17 mouse cellular contexts compared by ENCODE assay signal in the genomic region with DNA sequence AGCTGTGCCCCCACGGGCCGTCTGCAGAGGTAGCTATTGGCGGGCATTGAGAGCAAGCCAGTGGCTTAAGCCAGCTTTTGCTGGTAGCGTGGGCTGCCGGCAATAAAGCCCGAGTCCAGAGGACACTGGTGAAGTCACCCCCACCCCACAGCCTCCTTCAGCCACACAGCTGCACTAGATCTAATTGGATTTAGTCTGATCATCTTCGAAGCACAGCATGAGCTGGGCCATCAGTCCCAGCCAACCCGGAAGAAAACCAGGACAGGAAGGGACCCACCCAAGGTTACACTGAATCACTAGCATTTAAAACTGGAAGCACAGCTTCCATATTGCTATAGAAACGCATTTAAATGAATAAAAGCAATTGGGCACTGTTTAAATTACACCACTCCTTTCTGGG.
"Had no signal": no experiment of that assay in that cellular context is flagged by ENCODE, and none has a peak within 500 bp of the region (broad histone marks: within the 10 kb centered on the region; RNA-seq: fewer than 3 reads in every experiment).

No protein-coding gene starts in this region.

- H3K36me3 ChIP-seq: limb, embryonic 13.5 days; midbrain, embryonic 10.5 days; neural tube, embryonic 15.5 days had no signal

- H3K27me3 ChIP-seq: limb, embryonic 13.5 days; neural tube, embryonic 15.5 days had no signal

- H3K9me3 ChIP-seq: limb, embryonic 13.5 days; midbrain, embryonic 10.5 days; neural tube, embryonic 15.5 days had no signal

- H3K4me2 ChIP-seq: limb, embryonic 13.5 days; neural tube, embryonic 15.5 days had no signal

- H3K27ac ChIP-seq: kidney, postnatal 0 days; limb, embryonic 13.5 days; liver, embryonic 14.5 days; midbrain, embryonic 10.5 days; neural tube, embryonic 15.5 days had no signal

- DNase-seq: kidney, adult 11 months; kidney, adult 9 months; kidney, postnatal 36 days; layer of hippocampus, adult 9-11 months; layer of hippocampus, postnatal 36 days; lung, adult 2 months; lung, postnatal 14 days; midbrain, embryonic 14.5 days; right cerebral cortex, postnatal 14 days; thymus, adult 18-20 months; thymus, postnatal 14 days had no signal

- H3K9ac ChIP-seq: limb, embryonic 13.5 days; liver, embryonic 14.5 days; neural tube, embryonic 15.5 days had no signal

- H3K4me3 ChIP-seq: limb, embryonic 13.5 days; midbrain, embryonic 10.5 days; myocyte; neural tube, embryonic 15.5 days had no signal
